Mouse (Mus musculus): ENCODE measurements at regions not wholly inside any gene's neighbourhood (a gene's known extent, or its start where the extent isn't known, plus 50 kb on each side); places are given as distances from the start of the nearest gene placed in this dataset.

GRCm38 (mm10) chr12:27604061-27604679, 261.8 kb upstream of the Sox11 start:
- TF ChIP-seq CTCF (IDR thresholded peaks at IDR 0.05; ENCODE audit: insufficient read depth, low read depth, low read length) (no peak), POLR2A (IDR thresholded peaks at IDR 0.05; ENCODE audit: insufficient read depth, low read depth, low read length) (no peak)

All from olfactory bulb, adult 2 months (tissue).